Mouse (Mus musculus) left cerebral cortex, postnatal 10 days (tissue): ENCODE measurements around the gene 2610028H24Rik. TPM values are rescaled to one million over a fixed set of nuclear protein-coding genes. Genes with fewer than 3 reads are reported as not detected.

Source experiments
- DNase-seq, 2 experiments: peaks; one replicate each; pipeline ENCODE4 v3.0.0; 2021 to 2022; ENCODE audit warnings: low spot score in 2 of 2, mixed read lengths in 1 of 2; ENCODE audit errors: extremely low spot score in 1 of 2
- intact Hi-C: fragments of 180-260 bp; cut with DNase I; formaldehyde crosslinking; loops from one replicate; pipeline ENCODE4 v1.15.1; 2025
- total RNA-seq, 2 experiments: library from RNA; stranded (reverse); gene quantifications; 2 replicates each; pipeline ENCODE4 v1.2.3; 2021

2610028H24Rik gene
- total RNA-seq, result not detected

- no peak for DNase-seq
These were observed at the start of gene 2610028H24Rik for GRCm38 (mm10) chr10:76448851-76449250. Gene 2610028H24Rik, plus strand, starts transcription at chr10:76449081.

GRCm38 (mm10) chr10:76408520-76408919, 40.4 kb upstream of the 2610028H24Rik start:
- no peak for DNase-seq
- intact Hi-C loops, result no loop called here

More at GRCm38 (mm10) chr10:76448851-76449250, at the start of gene 2610028H24Rik:
- intact Hi-C loops, result no loop called here

GRCm38 (mm10) chr10:76416811-76417210, 32.1 kb upstream of the 2610028H24Rik start:
- peak in 1 of 2 experiments; percentile 4 for DNase-seq
- intact Hi-C loops, result no loop called here

- intact Hi-C loops, result no loop called here
- DNase-seq, result no peak
These were observed 23.2 kb upstream of the 2610028H24Rik start for GRCm38 (mm10) chr10:76425674-76426073.

- intact Hi-C loops, result no loop called here
- DNase-seq, result no peak
These were observed 15.0 kb upstream of the 2610028H24Rik start for GRCm38 (mm10) chr10:76433925-76434324.

- DNase-seq, result no peak
- intact Hi-C loops, result no loop called here
These were observed 9.6 kb upstream of the 2610028H24Rik start for GRCm38 (mm10) chr10:76439107-76439890.

- DNase-seq, result no peak
- intact Hi-C loops, result no loop called here
These were observed 8.6 kb upstream of the 2610028H24Rik start, which contains the start of gene AC141477.1 for GRCm38 (mm10) chr10:76440281-76440680. Gene AC141477.1, minus strand, starts transcription at chr10:76440444.

- DNase-seq, result peak; percentile 95 to 99
- intact Hi-C loops, result no loop called here
These were observed 6.4 kb upstream of the 2610028H24Rik start, which contains the start of gene Pcnt for GRCm38 (mm10) chr10:76442178-76443088. Gene Pcnt, minus strand, starts transcription at chr10:76442786.

GRCm38 (mm10) chr10:76445996-76446681, 2.7 kb upstream of the 2610028H24Rik start:
- no peak for DNase-seq
- intact Hi-C loops, result no loop called here

DNA sequence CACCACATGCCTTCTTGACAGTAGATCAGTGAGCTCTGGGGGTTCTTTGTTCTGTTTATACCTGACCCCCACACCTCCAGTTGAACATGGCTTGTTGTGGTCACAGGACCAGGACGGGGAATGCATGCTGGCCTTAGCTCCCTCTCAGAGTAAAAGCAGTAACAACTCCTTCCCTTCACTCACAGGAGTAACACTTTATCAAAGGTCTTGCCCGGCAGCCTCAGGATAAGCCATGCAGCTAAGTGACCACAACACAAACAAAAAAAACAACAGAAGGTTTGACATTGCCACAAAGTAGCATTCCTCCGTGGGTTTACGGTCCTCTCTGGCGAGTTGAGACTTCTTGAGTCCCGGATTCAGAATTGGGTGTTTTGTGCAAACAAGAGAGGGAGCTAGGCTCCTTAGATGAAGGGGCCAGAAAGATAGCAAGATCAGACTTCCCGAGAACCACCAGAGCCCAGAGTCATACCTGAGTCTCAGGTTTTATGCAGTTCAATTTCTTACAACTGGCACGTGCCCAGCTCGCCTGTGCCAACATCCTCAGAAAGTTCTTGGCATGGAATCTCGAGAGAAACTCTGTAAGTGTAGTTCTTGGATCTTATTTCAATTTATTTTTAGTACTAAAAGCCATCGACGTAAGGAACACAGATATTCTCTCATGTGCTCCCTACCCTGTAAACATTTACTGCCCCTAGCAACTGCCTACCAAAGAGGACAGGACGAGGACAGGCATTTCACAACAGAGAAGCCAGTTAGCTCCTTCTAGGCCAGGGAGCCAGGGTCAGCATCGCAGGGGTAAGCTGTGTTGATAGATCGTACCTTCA, 1.3 kb upstream of the 2610028H24Rik start:
- intact Hi-C loops, result no loop called here
- no peak for DNase-seq

- intact Hi-C loops, result no loop called here
- DNase-seq, result peak in 1 of 2 experiments; percentile 55
These were observed 6.4 kb downstream of the 2610028H24Rik start for GRCm38 (mm10) chr10:76455289-76455688.

DNA sequence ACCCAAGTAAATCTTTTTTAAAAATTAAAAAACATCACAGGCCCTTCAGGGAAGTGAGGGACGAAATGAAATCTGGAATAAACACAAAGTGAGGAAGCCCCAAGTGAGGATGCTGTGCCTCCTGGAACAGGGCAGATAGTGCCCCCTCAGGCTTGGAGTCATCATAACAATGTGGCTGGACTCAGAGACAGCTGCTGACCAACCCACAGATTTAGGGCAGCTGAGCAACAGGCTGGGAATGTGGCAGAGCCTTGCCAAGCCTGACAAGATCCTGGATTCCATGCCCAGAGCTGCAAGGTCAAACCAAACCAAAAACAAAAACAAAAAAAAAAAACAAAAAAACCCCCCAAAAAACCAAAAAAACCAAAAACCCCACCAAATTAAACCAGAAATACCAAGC, 12.4 kb downstream of the 2610028H24Rik start:
- no peak for DNase-seq
- intact Hi-C loops, result no loop called here

DNA sequence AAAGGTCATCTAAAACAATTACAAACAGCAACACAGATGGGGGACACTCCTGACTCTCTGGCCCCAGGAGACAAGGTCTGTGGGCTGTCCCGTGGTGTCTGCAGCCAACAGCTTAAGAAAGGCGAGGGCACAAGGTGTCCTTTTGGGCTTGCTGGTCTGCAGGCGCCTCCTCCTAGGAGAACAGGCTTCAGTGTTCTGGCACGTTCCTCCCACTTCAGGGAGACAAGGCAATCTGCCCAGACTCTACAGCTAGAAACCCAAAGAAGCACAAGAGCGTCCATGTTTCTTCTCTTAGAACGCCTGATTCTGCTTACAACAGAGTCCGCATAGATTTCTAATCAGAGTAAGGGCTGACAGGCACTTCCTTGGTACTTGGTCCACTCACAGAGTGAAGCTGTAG, 13.4 kb downstream of the 2610028H24Rik start:
- intact Hi-C loops, result no loop called here

DNA sequence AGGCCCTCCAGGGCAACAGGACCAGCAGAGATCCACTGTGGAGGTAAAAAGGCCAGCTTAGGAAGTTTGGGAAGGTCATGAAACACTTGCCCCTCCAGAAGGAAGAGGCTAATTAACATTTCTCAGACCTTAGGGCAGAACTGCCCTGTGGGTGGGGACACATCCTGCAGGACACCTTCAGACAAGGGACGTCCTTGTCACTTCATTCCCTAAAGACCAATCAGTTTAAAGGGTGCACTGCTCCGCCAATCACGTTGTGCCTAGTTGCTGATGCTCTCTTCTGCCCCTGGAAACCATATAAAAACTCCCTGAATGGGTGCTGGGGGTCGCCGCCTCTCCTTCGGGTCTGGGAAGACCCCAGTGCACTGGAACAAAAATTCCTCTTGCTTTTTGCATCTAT, 13.8 kb downstream of the 2610028H24Rik start:
- intact Hi-C loops, result no loop called here
- DNase-seq, result no peak

More for the DNA sequence above, 13.4 kb downstream of the 2610028H24Rik start:
- no peak for DNase-seq

GRCm38 (mm10) chr10:76468203-76469162, 19.6 kb downstream of the 2610028H24Rik start, which contains the start of the genes Mcm3ap and Ybey:
Gene Mcm3ap, plus strand, starts transcription at chr10:76468927.
Gene Ybey, minus strand, starts transcription at chr10:76469114.
- DNase-seq, result peak; percentile 88 to 93
- intact Hi-C loops, result loop anchor here (5.0 kb wide), 1 partner anchor 264 kb away; no protein-coding TSS in a partner anchor

DNA sequence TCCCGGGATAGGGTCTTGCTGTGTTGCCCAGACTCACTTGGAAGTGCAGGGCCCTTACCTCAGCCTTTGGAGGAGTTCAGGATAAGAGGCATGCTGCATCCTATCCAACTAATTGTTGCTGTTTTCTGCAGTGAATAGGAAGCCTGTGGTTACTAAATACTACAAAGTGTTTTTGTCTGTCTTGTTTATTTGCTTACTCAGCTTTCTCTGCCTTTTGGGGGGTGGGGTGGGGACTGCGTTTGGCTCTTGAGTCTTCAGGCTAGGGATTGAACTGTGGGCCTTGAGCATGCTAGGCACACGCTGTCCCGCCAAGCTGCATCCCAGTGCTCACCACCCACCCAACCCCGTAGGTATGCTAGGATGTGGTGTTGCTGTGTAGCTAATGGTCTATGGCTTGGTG, 24.9 kb downstream of the 2610028H24Rik start:
- intact Hi-C loops, result no loop called here
- DNase-seq, result no peak

DNA sequence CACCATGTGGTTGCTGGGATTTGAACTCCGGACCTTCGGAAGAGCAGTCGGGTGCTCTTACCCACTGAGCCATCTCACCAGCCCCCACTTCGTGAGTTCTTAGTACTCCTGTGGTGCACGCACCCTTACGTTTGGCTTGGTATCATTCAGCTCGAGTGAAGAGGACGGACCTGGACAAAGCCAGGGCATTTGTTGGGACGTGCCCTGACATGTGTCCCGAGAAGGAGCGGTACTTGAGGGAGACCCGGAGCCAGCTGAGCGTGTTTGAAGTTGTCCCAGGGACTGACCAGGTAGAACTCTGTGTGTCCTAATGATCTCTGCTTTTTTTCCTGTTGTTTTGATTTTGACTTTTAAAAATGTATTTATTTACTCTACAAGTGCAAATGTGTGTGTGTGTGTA, 32.0 kb downstream of the 2610028H24Rik start:
- intact Hi-C loops, result no loop called here
- DNase-seq, result no peak
